Mouse (Mus musculus): Measurements from ENCODE around the gene Cebpb. TPM values are rescaled to one million over a fixed set of nuclear protein-coding genes. Genes with fewer than 3 reads are reported as not detected.
A peak's percentile ranks its signal among the peaks of the same experiment; 100 is the strongest.

Gene Cebpb
- total RNA-seq, 2 experiments from 2014 or later: 12.2 to 13.6 TPM

- DNase-seq (ENCODE audit: low spot score in 2 of 2): no peak
Observed at GRCm38 (mm10) chr2:167719520-167719919, 30.8 kb downstream of the Cebpb start.

- DNase-seq (ENCODE audit: low spot score in 2 of 2): no peak
Observed at GRCm38 (mm10) chr2:167721159-167721882, 32.6 kb downstream of the Cebpb start.

- DNase-seq (ENCODE audit: low spot score in 2 of 2): no peak
Observed at GRCm38 (mm10) chr2:167722538-167722937, 33.8 kb downstream of the Cebpb start.

- no peak for DNase-seq (ENCODE audit: low spot score in 2 of 2)
Observed at GRCm38 (mm10) chr2:167723589-167724206, 35.0 kb downstream of the Cebpb start.

- no peak for DNase-seq (ENCODE audit: low spot score in 2 of 2)
Observed at GRCm38 (mm10) chr2:167725879-167726278, 37.2 kb downstream of the Cebpb start.

- DNase-seq (ENCODE audit: low spot score in 2 of 2): peak; percentile 72 to 80
Observed at GRCm38 (mm10) chr2:167727161-167727560, 38.4 kb downstream of the Cebpb start.

- DNase-seq (ENCODE audit: low spot score in 2 of 2): no peak
Observed at GRCm38 (mm10) chr2:167730036-167730435, 41.3 kb downstream of the Cebpb start.

- no peak for DNase-seq (ENCODE audit: low spot score in 2 of 2)
Observed at GRCm38 (mm10) chr2:167731149-167731548, 42.4 kb downstream of the Cebpb start.

- no peak for DNase-seq (ENCODE audit: low spot score in 2 of 2)
Observed at GRCm38 (mm10) chr2:167734861-167735260, 46.1 kb downstream of the Cebpb start.

GRCm38 (mm10) chr2:167739030-167739429 is 50.3 kb downstream of the Cebpb start:
- no peak for DNase-seq (ENCODE audit: low spot score in 2 of 2)

Small RNA genes lying within 50 kb of the gene (microRNA-seq; reads per million reads assigned to microRNA genes)
- 0 reads per million in 2 experiments for gene Gm22355

Other genes with a start within 250 kb of the Cebpb start
- gene Rnf114, start 196.3 kb upstream of the Cebpb start, total RNA-seq (2021): 10 to 100 TPM; 31.1 to 34.1 TPM
- gene Spata2, start 196.0 kb upstream of the Cebpb start, total RNA-seq (2021): 10 to 100 TPM; 64.6 to 65.1 TPM
- gene Snai1, start 150.7 kb upstream of the Cebpb start, total RNA-seq (2021): 1 to 10 TPM; 1.5 to 1.7 TPM
- gene Ube2v1, start 56.8 kb upstream of the Cebpb start, total RNA-seq (2021): 100 to 1,000 TPM; 236 to 257 TPM
- 10 to 100 TPM; 36.8 to 45.2 TPM for gene Gm20431, start 27.4 kb upstream of the Cebpb start, total RNA-seq (2021)
- 10 to 100 TPM; 55.6 to 55.9 TPM for gene Tmem189, start 907 bp downstream of the Cebpb start, total RNA-seq (2021)
- gene Ptpn1, start 243.1 kb downstream of the Cebpb start, total RNA-seq (2021): 10 to 100 TPM; 71.1 to 73.0 TPM

All from layer of hippocampus, postnatal 10 days (tissue).